Mouse (Mus musculus) v-Abl transformed pro-B cells (cell line): Measurements from ENCODE around the gene Cd6.

ENCODE experiments used
- in situ Hi-C, 2 experiments: fragments of 400-800 bp; cut with MboI; formaldehyde crosslinking; loops; one replicate each; pipeline ENCODE4 v1.15.1; 2025; ENCODE audit not compliant: unreplicated experiment in 2 of 2

Gene Cd6

GRCm38 (mm10) chr19:10829436-10830175 is at the start of gene Cd6:
Cd6 (minus strand) TSS chr19:10830058.
- in situ Hi-C loops, result loop anchor here (5.0 to 10.0 kb wide), 2 partner anchors 112 to 135 kb away; no protein-coding TSS in a partner anchor

- in situ Hi-C loops, result loop anchor here (5.0 kb wide), 2 partner anchors 36 to 161 kb away; no protein-coding TSS in a partner anchor
These were observed 48.5 kb upstream of the Cd6 start for GRCm38 (mm10) chr19:10878201-10878837.

GRCm38 (mm10) chr19:10871328-10871961 is 41.6 kb upstream of the Cd6 start:
- in situ Hi-C loops, result no loop called here

- in situ Hi-C loops, result no loop called here
These were observed 40.8 kb upstream of the Cd6 start for GRCm38 (mm10) chr19:10870676-10871075.

- in situ Hi-C loops, result no loop called here
These were observed 40.1 kb upstream of the Cd6 start, which contains the start of gene Tmem132a for GRCm38 (mm10) chr19:10869886-10870527. Tmem132a (minus strand) TSS chr19:10869940.

- in situ Hi-C loops, result no loop called here
These were observed 39.5 kb upstream of the Cd6 start for GRCm38 (mm10) chr19:10869241-10869885.

GRCm38 (mm10) chr19:10868623-10869141 is 38.8 kb upstream of the Cd6 start:
- in situ Hi-C loops, result no loop called here

GRCm38 (mm10) chr19:10867946-10868622 is 38.2 kb upstream of the Cd6 start:
- in situ Hi-C loops, result no loop called here

GRCm38 (mm10) chr19:10866351-10866750 is 36.5 kb upstream of the Cd6 start:
- in situ Hi-C loops, result no loop called here

GRCm38 (mm10) chr19:10860072-10860497 is 30.2 kb upstream of the Cd6 start:
- in situ Hi-C loops, result no loop called here

- in situ Hi-C loops, result no loop called here
These were observed 26.7 kb upstream of the Cd6 start for GRCm38 (mm10) chr19:10856520-10856919.

GRCm38 (mm10) chr19:10855422-10855821 is 25.6 kb upstream of the Cd6 start:
- in situ Hi-C loops, result no loop called here

- in situ Hi-C loops, result no loop called here
These were observed 17.6 kb upstream of the Cd6 start for GRCm38 (mm10) chr19:10847311-10848087.

- in situ Hi-C loops, result no loop called here
These were observed 16.3 kb upstream of the Cd6 start for GRCm38 (mm10) chr19:10846150-10846549.

GRCm38 (mm10) chr19:10845454-10845853 is 15.6 kb upstream of the Cd6 start:
- in situ Hi-C loops, result no loop called here

- in situ Hi-C loops, result loop anchor here (5.0 kb wide), 2 partner anchors 33 to 38 kb away; partner anchors contain the start of gene Tmem109 (in 1 of the 2)
These were observed 14.3 kb upstream of the Cd6 start for GRCm38 (mm10) chr19:10844206-10844605.

GRCm38 (mm10) chr19:10842914-10843313 is 13.1 kb upstream of the Cd6 start:
- in situ Hi-C loops, result loop anchor here (5.0 kb wide), 2 partner anchors 34 to 39 kb away; partner anchors contain the start of gene Tmem109 (in 1 of the 2)
